Mouse (Mus musculus) liver, embryonic 16.5 days (tissue): ENCODE data around the gene Map2k1. TPM values are rescaled to one million over a fixed set of nuclear protein-coding genes. Genes with fewer than 3 reads are reported as not detected.

ENCODE experiments used
- microRNA-seq: library from miRNA; unstranded; fragments of <30 nt; microRNA quantifications from one replicate; pipeline ENCODE4, GENCODE M21; 2016
- polyA plus RNA-seq: library from polyadenylated mRNA; unstranded; fragments of >200 nt; fragmentation: Nextera tagmentation; extraction: Ambion mirVana; gene quantifications from 2 replicates; pipeline ENCODE4 v1.2.1, GENCODE M21; 2015

The Map2k1 gene
- polyA plus RNA-seq, 1 experiment from 2014 or later, result 29.1 TPM

Small RNA genes within 50 kb of the gene (microRNA-seq; reads per million reads assigned to microRNA genes)
- not detected for gene Gm24106

Other genes starting within 250 kb of the Map2k1 start
- 1.3 and 1.9 TPM in 2 replicates for gene Smad6, start 231.6 kb downstream of the Map2k1 start, polyA plus RNA-seq
- not detected in 2 replicates for gene Lctl, start 136.5 kb downstream of the Map2k1 start, polyA plus RNA-seq
- gene Zwilch, start 80.5 kb downstream of the Map2k1 start, polyA plus RNA-seq, result 13.3 and 13.5 TPM in 2 replicates
- 592 and 651 TPM in 2 replicates for gene Rpl4, start 80.3 kb downstream of the Map2k1 start, polyA plus RNA-seq
- 10.1 and 11.6 TPM in 2 replicates for gene Snapc5, start 74.4 kb downstream of the Map2k1 start, polyA plus RNA-seq
- gene Uchl4, start 18.4 kb downstream of the Map2k1 start, polyA plus RNA-seq, result 0.80 and 0.96 TPM in 2 replicates
- gene Tipin, start 27.9 kb upstream of the Map2k1 start, polyA plus RNA-seq, result 145 and 166 TPM in 2 replicates
- 7.6 and 8.0 TPM in 2 replicates for gene Dis3l, start 87.7 kb upstream of the Map2k1 start, polyA plus RNA-seq
- gene Megf11, start 132.0 kb upstream of the Map2k1 start, polyA plus RNA-seq, result 0.51 and 0.69 TPM in 2 replicates